Mouse (Mus musculus): Measurements from ENCODE around the gene Tcf7l1. TPM values are rescaled to one million over a fixed set of nuclear protein-coding genes. Genes with fewer than 3 reads are reported as not detected.
A peak's percentile ranks its signal among the peaks of the same experiment; 100 is the strongest.

Tcf7l1 gene
- polyA plus RNA-seq, 1 experiment from 2014 or later = 23.7 TPM

GRCm38 (mm10) chr6:72740596-72741421 is 48.2 kb downstream of the Tcf7l1 start:
- ATAC-seq (ENCODE audit: insufficient read depth, low FRiP score, low read depth) = peak; percentile 39
- Histone ChIP-seq H3K27me3 (replicated peaks) (no peaks in the 10 kb centered on the region), H3K4me2 (peak overlapping the region; percentile 40), H3K9ac (no peak overlapping the region), H3K36me3 (peaks cover 4% of the 10 kb centered on the region; the same call in 1 of the 2 replicates), H3K27ac (peak overlapping the region; percentile 62), H3K4me1 (peaks cover 60% of the 10 kb centered on the region), H3K9me3 (no peaks in the 10 kb centered on the region), H3K4me3 (replicated peaks) (no peak overlapping the region)
- 33% methylated on average over 20 of the region's 20 CpGs for whole genome bisulfite sequencing

GRCm38 (mm10) chr6:72736872-72737271 is 52.2 kb downstream of the Tcf7l1 start:
- H3K27ac ChIP-seq = no peak overlapping the region
- H3K4me2 ChIP-seq = no peak overlapping the region
- peaks cover 32% of the 10 kb centered on the region for H3K4me1 ChIP-seq
- WGBS = 69% methylated on average over 11 of the region's 11 CpGs
- H3K27me3 ChIP-seq (replicated peaks) = no peaks in the 10 kb centered on the region
- no peaks in the 10 kb centered on the region for H3K9me3 ChIP-seq
- 0 out of 2 replicates have a peak, but pooled peaks have one; percentile 15 for ATAC-seq (ENCODE audit: insufficient read depth, low FRiP score, low read depth)
- peaks cover 4% of the 10 kb centered on the region; the same call in 1 of the 2 replicates for H3K36me3 ChIP-seq
- no peak overlapping the region for H3K4me3 ChIP-seq (replicated peaks)
- H3K9ac ChIP-seq = no peak overlapping the region

GRCm38 (mm10) chr6:72735206-72735605 is 53.8 kb downstream of the Tcf7l1 start:
- Histone ChIP-seq H3K27me3 (replicated peaks) (no peaks in the 10 kb centered on the region), H3K36me3 (peaks cover 4% of the 10 kb centered on the region; the same call in 1 of the 2 replicates), H3K27ac (no peak overlapping the region), H3K9ac (no peak overlapping the region), H3K4me3 (replicated peaks) (no peak overlapping the region), H3K4me1 (peaks cover 21% of the 10 kb centered on the region; the same call in 1 of the 2 replicates), H3K4me2 (no peak overlapping the region), H3K9me3 (no peaks in the 10 kb centered on the region)
- no peak for ATAC-seq (ENCODE audit: insufficient read depth, low FRiP score, low read depth)
- WGBS = 30% methylated on average over 12 of the region's 12 CpGs

GRCm38 (mm10) chr6:72733375-72733774 is 55.7 kb downstream of the Tcf7l1 start:
- Histone ChIP-seq H3K9ac (no peak overlapping the region), H3K27me3 (replicated peaks) (no peaks in the 10 kb centered on the region), H3K4me3 (replicated peaks) (no peak overlapping the region), H3K4me2 (no peak overlapping the region), H3K36me3 (no peaks in the 10 kb centered on the region), H3K27ac (no peak overlapping the region), H3K9me3 (no peaks in the 10 kb centered on the region), H3K4me1 (peaks cover 26% of the 10 kb centered on the region)
- no peak for ATAC-seq (ENCODE audit: insufficient read depth, low FRiP score, low read depth)
- 82% methylated on average over 3 of the region's 3 CpGs for WGBS

- Histone ChIP-seq H3K4me2 (no peak overlapping the region), H3K36me3 (no peaks in the 10 kb centered on the region), H3K27me3 (replicated peaks) (no peaks in the 10 kb centered on the region), H3K9ac (no peak overlapping the region), H3K4me3 (replicated peaks) (no peak overlapping the region), H3K27ac (no peak overlapping the region), H3K4me1 (peaks cover 19% of the 10 kb centered on the region), H3K9me3 (no peaks in the 10 kb centered on the region)
- 67% methylated on average over 4 of the region's 4 CpGs for WGBS
- no peak for ATAC-seq (ENCODE audit: insufficient read depth, low FRiP score, low read depth)
Measured at GRCm38 (mm10) chr6:72732109-72732508, 56.9 kb downstream of the Tcf7l1 start.

GRCm38 (mm10) chr6:72730560-72730849 is 58.5 kb downstream of the Tcf7l1 start:
- Histone ChIP-seq H3K9me3 (no peaks in the 10 kb centered on the region), H3K9ac (no peak overlapping the region), H3K27ac (no peak overlapping the region), H3K4me1 (peaks cover 18% of the 10 kb centered on the region), H3K4me3 (replicated peaks) (no peak overlapping the region), H3K27me3 (replicated peaks) (no peaks in the 10 kb centered on the region), H3K36me3 (no peaks in the 10 kb centered on the region), H3K4me2 (no peak overlapping the region)
- no peak; the same call in 1 of the 2 replicates for ATAC-seq (ENCODE audit: insufficient read depth, low FRiP score, low read depth)
- WGBS = 68% methylated on average over 8 of the region's 8 CpGs

GRCm38 (mm10) chr6:72729831-72730559 is 59.1 kb downstream of the Tcf7l1 start:
- Histone ChIP-seq H3K27ac (no peak overlapping the region), H3K9me3 (no peaks in the 10 kb centered on the region), H3K4me2 (no peak overlapping the region), H3K36me3 (no peaks in the 10 kb centered on the region), H3K4me3 (replicated peaks) (no peak overlapping the region), H3K4me1 (peaks cover 18% of the 10 kb centered on the region), H3K27me3 (replicated peaks) (no peaks in the 10 kb centered on the region), H3K9ac (no peak overlapping the region)
- 75% methylated on average over 14 of the region's 14 CpGs for WGBS
- ATAC-seq (ENCODE audit: insufficient read depth, low FRiP score, low read depth) = no peak

GRCm38 (mm10) chr6:72727826-72728225 is 61.2 kb downstream of the Tcf7l1 start:
- 60% methylated on average over 6 of the region's 6 CpGs for WGBS
- H3K9me3 ChIP-seq = no peaks in the 10 kb centered on the region
- no peak overlapping the region for H3K4me2 ChIP-seq
- H3K4me1 ChIP-seq = peaks cover 32% of the 10 kb centered on the region
- no peak overlapping the region for H3K4me3 ChIP-seq (replicated peaks)
- ATAC-seq (ENCODE audit: insufficient read depth, low FRiP score, low read depth) = no peak
- H3K27me3 ChIP-seq (replicated peaks) = no peaks in the 10 kb centered on the region
- H3K27ac ChIP-seq = no peak overlapping the region
- H3K36me3 ChIP-seq = no peaks in the 10 kb centered on the region
- H3K9ac ChIP-seq = no peak overlapping the region

- ATAC-seq (ENCODE audit: insufficient read depth, low FRiP score, low read depth) = peak; percentile 47
Measured at GRCm38 (mm10) chr6:72724494-72725180, 64.4 kb downstream of the Tcf7l1 start.

GRCm38 (mm10) chr6:72723731-72724385 is 65.2 kb downstream of the Tcf7l1 start:
- Histone ChIP-seq H3K27me3 (replicated peaks) (no peaks in the 10 kb centered on the region), H3K9me3 (no peaks in the 10 kb centered on the region), H3K4me1 (peaks cover 23% of the 10 kb centered on the region), H3K9ac (no peak overlapping the region), H3K4me3 (replicated peaks) (no peak overlapping the region), H3K36me3 (no peaks in the 10 kb centered on the region), H3K4me2 (no peak overlapping the region), H3K27ac (peak overlapping the region; percentile 60; the same call in 1 of the 2 replicates)
- no peak for ATAC-seq (ENCODE audit: insufficient read depth, low FRiP score, low read depth)
- 69% methylated on average over 15 of the region's 15 CpGs for WGBS

More at GRCm38 (mm10) chr6:72724494-72725180, 64.4 kb downstream of the Tcf7l1 start:
- H3K36me3 ChIP-seq = no peaks in the 10 kb centered on the region
- no peaks in the 10 kb centered on the region for H3K9me3 ChIP-seq
- H3K4me2 ChIP-seq = no peak overlapping the region
- H3K4me3 ChIP-seq (replicated peaks) = no peak overlapping the region
- H3K27me3 ChIP-seq (replicated peaks) = no peaks in the 10 kb centered on the region
- H3K27ac ChIP-seq = peak overlapping the region; percentile 60
- peaks cover 25% of the 10 kb centered on the region for H3K4me1 ChIP-seq
- no peak overlapping the region for H3K9ac ChIP-seq
- WGBS = 40% methylated on average over 8 of the region's 8 CpGs

- H3K9ac ChIP-seq = no peak overlapping the region
- no peak for ATAC-seq (ENCODE audit: insufficient read depth, low FRiP score, low read depth)
Measured at GRCm38 (mm10) chr6:72723143-72723542, 65.9 kb downstream of the Tcf7l1 start.

More at GRCm38 (mm10) chr6:72723143-72723542, 65.9 kb downstream of the Tcf7l1 start:
- WGBS = 82% methylated on average over 4 of the region's 4 CpGs
- Histone ChIP-seq H3K9me3 (no peaks in the 10 kb centered on the region), H3K4me1 (peaks cover 23% of the 10 kb centered on the region), H3K36me3 (no peaks in the 10 kb centered on the region), H3K4me2 (no peak overlapping the region), H3K27me3 (replicated peaks) (no peaks in the 10 kb centered on the region), H3K27ac (no peak overlapping the region), H3K4me3 (replicated peaks) (no peak overlapping the region)

Measured in stomach, embryonic 15.5 days (tissue).